Mouse (Mus musculus) ovary, postnatal 36 days (tissue): ENCODE results near the gene Lmtk3.
A peak's percentile ranks its signal among the peaks of the same experiment; 100 is the strongest.

Experiments used
- DNase-seq: peaks from one replicate; pipeline ENCODE4 v3.0.0; 2022; ENCODE audit warnings: low spot score, mixed read lengths

Lmtk3 gene

DNA sequence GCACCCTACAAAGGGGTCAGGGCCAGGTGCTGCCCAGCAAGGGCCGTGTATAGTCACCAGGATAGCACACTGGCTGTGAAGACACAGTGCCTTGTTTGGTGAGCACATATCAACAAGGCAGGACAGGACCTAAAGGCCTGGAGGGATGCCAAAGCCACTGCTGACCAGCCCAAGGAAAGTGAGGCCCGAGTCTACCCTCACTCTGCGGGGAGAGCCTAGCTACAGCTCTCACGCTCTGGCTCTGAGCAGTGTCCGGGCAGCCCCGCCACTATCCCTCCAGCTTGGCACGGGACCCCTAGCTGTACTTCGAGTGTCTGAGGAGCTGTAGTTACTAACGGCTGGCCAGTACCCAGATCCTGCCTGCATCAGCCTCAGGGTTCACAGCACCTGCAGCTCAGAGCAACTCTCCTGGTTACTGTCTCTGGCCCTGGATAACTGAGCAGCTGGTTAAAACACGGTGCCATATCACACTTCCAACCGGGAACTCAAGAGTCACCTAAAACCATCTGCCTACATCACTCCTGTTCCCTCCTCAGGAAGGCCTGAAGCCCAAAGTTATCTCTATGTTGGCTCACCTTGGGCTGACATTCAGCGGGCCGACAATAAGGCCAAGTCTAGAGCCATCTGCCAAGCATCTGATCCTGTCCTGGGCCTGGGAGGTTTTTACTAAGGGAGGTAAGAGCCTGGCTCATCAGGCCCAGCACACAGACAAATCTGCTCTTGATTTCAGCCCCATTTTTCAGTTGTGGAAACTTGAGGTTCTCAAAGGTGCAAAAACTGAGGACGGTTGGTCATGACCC, 25.9 kb downstream of the Lmtk3 start:
- no peak for DNase-seq

DNA sequence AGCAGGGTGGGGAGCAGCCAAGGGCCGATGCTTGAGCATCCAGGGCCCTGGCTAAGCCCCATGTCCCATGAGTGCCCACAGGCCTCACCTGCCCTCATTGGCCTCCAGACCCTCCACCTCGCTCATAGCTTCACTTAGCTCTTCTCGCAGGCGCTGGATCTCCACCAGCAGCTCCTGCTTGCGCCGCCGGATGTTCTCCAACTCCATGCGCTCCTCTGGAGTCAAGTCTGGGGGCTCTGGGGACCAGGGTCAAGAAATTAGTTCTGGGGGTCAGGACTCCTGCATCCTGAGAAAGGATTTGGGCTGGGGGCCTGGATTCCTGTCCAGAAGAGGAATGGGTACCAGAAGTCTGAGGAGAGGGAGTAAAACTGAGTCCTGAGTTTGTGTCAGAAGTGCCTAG, 29.4 kb downstream of the Lmtk3 start:
- no peak for DNase-seq

- peak; percentile 97 for DNase-seq
Observed at GRCm38 (mm10) chr7:45813787-45814779, 30.5 kb downstream of the Lmtk3 start, which contains the start of gene Cyth2. Gene Cyth2 (minus strand): TSS chr7:45814581.

- DNase-seq: no peak
Observed at GRCm38 (mm10) chr7:45814841-45815240, 31.3 kb downstream of the Lmtk3 start.

GRCm38 (mm10) chr7:45815323-45815983, 31.9 kb downstream of the Lmtk3 start:
- DNase-seq: no peak

DNA sequence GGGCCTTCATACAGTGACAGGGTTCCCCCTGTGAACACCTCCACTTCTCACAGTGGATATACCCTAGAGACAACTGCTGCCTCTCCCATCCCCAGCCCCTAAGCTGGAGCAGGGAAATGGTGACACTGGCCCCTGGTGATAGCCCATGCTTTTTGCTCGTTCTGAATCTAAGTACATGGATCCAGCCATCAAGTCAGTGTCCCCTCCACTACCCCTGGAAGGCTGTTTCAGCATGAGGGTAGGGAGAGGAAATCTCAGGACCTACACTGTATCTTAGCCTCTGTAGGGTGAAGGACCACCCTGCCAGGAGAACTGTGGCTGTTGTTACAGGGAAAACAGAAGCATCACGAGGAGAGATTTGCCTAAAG, 32.4 kb downstream of the Lmtk3 start:
- no peak for DNase-seq

DNA sequence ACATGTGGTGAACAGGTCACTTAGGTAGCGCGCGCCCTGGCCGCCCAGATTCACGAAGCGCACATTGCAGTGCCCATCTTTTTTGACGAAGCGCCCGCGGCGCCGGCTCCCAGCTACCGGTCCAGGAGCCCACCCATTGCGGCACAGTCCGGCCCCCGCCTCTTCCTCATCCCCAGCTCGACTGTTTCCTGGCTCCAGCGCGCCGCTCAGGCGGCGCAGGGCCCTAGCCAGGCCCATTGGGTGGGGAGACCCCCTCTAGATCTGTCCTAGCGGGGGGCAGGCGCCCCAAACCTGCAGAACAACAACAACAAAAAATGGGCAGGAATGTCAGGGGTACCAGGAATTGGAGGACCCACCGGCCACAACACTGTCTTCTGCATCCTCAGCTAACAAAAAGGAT, 36.3 kb downstream of the Lmtk3 start:
- no peak for DNase-seq

DNA sequence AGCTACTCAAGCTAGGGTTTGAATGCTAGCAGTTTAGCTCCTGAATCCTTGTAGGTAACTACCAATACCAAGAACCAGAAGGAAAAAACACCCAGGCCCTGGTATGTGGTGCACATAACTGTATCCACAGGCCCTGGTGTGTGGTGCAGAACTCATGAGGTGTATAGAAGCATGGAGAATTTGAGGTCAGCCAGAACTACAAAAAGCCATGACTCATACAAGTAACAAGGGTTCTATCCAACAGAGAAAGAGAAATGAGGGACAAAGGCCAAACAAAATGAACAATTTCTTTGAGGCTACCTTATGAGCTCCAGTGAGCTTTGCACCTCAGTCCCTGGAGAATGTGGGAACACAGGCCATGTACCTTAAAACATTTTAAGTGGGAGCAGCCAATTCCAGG, 37.4 kb downstream of the Lmtk3 start:
- DNase-seq: no peak

DNA sequence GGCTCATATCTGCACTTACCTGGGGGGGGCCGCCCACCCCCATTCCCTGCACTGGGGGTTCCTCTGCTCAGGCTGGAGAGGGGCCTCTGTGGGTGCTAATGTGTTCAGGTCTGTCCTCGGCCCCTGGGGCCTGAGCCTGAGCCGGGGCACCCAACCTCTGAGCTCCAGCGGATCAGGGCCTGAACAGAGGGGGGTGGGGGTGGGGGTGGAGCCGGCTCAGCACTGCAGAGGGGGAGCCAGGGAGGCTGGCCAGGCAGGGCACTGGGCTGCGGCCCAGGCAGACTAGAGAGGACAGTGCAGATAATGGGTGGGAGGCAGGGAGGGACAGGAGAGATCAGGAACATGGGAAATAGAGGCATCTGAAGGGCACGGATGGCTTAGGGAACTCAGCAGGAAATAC, 41.1 kb downstream of the Lmtk3 start, which contains the start of gene Kcnj14:
Kcnj14 (minus strand) TSS at position 185 of the 400 bp plus-strand sequence.
- no peak for DNase-seq

GRCm38 (mm10) chr7:45826631-45827030, 43.1 kb downstream of the Lmtk3 start:
- no peak for DNase-seq

- DNase-seq: peak; percentile 80
Observed at GRCm38 (mm10) chr7:45830427-45831127, 47.0 kb downstream of the Lmtk3 start, which contains the start of gene Grwd1. Gene Grwd1 (minus strand): TSS chr7:45830944.

- no peak for DNase-seq
Observed at GRCm38 (mm10) chr7:45831128-45831525, 47.6 kb downstream of the Lmtk3 start.

- no peak for DNase-seq
Observed at GRCm38 (mm10) chr7:45832428-45832827, 48.9 kb downstream of the Lmtk3 start.

- no peak for DNase-seq
Observed at GRCm38 (mm10) chr7:45833148-45833790, 49.7 kb downstream of the Lmtk3 start.

- DNase-seq: no peak
Observed at GRCm38 (mm10) chr7:45833924-45834323, 50.4 kb downstream of the Lmtk3 start.

DNA sequence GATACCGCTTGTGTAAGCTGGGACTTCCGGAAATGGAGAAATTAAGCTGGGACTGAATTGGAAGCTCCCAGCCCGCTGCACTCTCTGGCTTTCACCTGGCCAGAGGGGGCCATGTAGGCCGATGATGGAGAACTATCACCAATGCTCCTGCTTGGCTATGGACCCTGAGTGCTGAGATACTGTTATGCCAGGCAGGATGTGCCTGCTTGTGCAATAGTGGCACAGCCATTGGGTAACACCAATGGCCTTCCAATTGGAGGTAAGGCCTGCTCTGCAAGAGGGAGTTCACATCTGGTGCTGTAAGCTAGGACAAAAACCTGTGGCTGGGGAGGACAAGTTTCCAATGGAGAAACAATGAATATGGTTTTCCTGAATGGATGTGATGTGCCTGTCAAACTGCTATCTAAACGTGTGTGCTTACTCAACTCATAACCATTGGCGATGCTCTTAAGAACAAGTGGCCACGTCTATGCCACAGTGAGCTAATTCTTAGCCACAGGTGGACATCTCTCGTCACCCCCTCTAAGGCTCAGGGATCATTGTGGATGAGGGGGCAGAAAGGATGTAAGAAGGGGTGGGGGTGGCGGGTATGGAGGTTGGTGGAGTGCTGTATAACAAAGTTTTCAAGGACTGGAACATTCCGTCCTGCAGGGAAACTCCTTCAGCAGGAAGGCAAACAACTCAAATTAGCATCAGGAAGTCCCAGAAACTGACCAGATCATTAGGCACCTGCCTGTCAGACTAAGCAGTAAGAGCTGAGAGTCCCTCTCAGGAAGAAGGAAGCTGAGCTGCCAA, 59.6 kb downstream of the Lmtk3 start:
- no peak for DNase-seq

DNA sequence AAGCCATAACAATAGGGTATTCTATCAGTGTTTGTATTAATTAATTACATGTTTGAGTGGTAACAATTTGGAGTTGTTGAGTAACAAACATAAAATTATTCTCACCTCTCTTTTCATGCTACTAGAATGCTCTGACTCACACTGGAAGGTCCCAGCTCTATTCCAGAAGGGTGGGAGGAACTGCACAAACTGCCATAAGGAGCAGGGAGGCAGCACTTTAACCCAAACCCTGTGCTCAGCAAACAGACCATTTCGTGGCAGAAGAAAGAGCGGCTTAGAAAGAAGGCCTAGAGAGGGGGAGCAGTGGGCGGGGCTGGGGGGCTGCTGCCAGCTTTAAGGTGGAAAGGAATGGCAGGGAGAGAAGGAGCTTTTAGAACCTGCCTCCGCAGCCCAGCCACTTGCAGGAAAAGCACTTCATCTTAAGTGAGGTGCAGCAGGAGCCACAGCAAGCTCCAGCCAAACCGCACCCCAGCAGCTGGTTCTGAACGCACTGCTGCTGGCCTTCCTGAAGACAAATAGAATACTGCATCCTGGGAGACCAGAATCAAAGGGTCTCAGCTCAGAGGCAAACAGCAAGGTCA, 65.0 kb downstream of the Lmtk3 start:
- no peak for DNase-seq

DNA sequence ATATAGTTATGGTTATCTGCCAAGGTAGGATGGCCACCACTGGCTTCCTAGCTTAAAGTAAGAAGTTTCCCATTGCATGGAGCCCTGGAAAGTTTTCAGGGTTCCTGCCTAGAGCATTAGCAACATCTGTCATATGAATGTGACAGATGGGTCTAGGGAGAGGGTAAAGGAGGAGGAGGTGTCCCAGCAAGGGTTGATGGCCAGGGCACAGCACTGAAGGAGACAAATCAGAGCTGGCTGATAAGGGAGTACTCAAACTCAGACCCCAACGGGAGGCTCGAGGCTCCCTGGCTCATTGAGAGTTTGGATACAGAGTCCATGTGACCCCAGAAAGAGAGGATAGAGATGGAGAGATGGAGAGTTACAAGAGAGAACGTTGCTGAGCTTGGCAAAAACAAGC, 67.1 kb downstream of the Lmtk3 start:
- no peak for DNase-seq

GRCm38 (mm10) chr7:45853089-45853488, 69.6 kb downstream of the Lmtk3 start:
- DNase-seq: no peak
